Mouse (Mus musculus): ENCODE data around the gene Itgb7. TPM values are rescaled to one million over a fixed set of nuclear protein-coding genes. Genes with fewer than 3 reads are reported as not detected.

The Itgb7 gene
- polyA plus RNA-seq, 1 experiment from 2014 or later: 1.1 TPM

GRCm38 (mm10) chr15:102256431-102257201 lies 24.9 kb upstream of the Itgb7 start:
- H3K4me1 ChIP-seq (replicated peaks; ENCODE audit: control insufficient read depth, insufficient read depth, low read length): peaks cover 16% of the 10 kb centered on the region
- peak overlapping the region; percentile 97 for H3K4me2 ChIP-seq (ENCODE audit: low read depth, low read length, severe bottlenecking)
- no peaks in the 10 kb centered on the region for H3K9me3 ChIP-seq (ENCODE audit: control insufficient read depth, low read length)
- 8% methylated on average over 22 of the region's 22 CpGs for WGBS
- no peak overlapping the region for H3K27ac ChIP-seq (ENCODE audit: low read depth, low read length)
- peaks cover 27% of the 10 kb centered on the region for H3K27me3 ChIP-seq (ENCODE audit: control insufficient read depth, insufficient read depth, low read length)
- ATAC-seq (replicated peaks; ENCODE audit: low FRiP score): no peak
- peak overlapping the region; percentile 48 for H3K4me3 ChIP-seq (ENCODE audit: low read depth, low read length)
- H3K9ac ChIP-seq (ENCODE audit: low read length): peak overlapping the region; percentile 58
- DNase-seq (ENCODE audit: low spot score): no peak
- no peaks in the 10 kb centered on the region for H3K36me3 ChIP-seq (ENCODE audit: control insufficient read depth, insufficient read depth, low read length)

- Histone ChIP-seq H3K27me3 (ENCODE audit: control insufficient read depth, insufficient read depth, low read length) (peaks cover 27% of the 10 kb centered on the region), H3K9ac (ENCODE audit: low read length) (no peak overlapping the region), H3K27ac (ENCODE audit: low read depth, low read length) (no peak overlapping the region), H3K4me3 (ENCODE audit: low read depth, low read length) (no peak overlapping the region), H3K36me3 (ENCODE audit: control insufficient read depth, insufficient read depth, low read length) (no peaks in the 10 kb centered on the region), H3K9me3 (ENCODE audit: control insufficient read depth, low read length) (no peaks in the 10 kb centered on the region), H3K4me2 (ENCODE audit: low read depth, low read length, severe bottlenecking) (peak overlapping the region; percentile 3; the same call in 1 of the 2 replicates), H3K4me1 (replicated peaks; ENCODE audit: control insufficient read depth, insufficient read depth, low read length) (peaks cover 16% of the 10 kb centered on the region)
- no peak for ATAC-seq (replicated peaks; ENCODE audit: low FRiP score)
- WGBS: 48% methylated on average over 14 of the region's 14 CpGs
- no peak for DNase-seq (ENCODE audit: low spot score)
Observed at GRCm38 (mm10) chr15:102255547-102256255, 24.0 kb upstream of the Itgb7 start.

GRCm38 (mm10) chr15:102250521-102250920 lies 18.8 kb upstream of the Itgb7 start:
- 49% methylated on average over 5 of the region's 5 CpGs for WGBS
- ATAC-seq (replicated peaks; ENCODE audit: low FRiP score) (no peak), DNase-seq (ENCODE audit: low spot score) (no peak)
- Histone ChIP-seq H3K4me2 (ENCODE audit: low read depth, low read length, severe bottlenecking) (no peak overlapping the region), H3K4me3 (ENCODE audit: low read depth, low read length) (no peak overlapping the region), H3K9ac (ENCODE audit: low read length) (no peak overlapping the region), H3K27ac (ENCODE audit: low read depth, low read length) (no peak overlapping the region), H3K27me3 (ENCODE audit: control insufficient read depth, insufficient read depth, low read length) (peaks cover 19% of the 10 kb centered on the region), H3K4me1 (replicated peaks; ENCODE audit: control insufficient read depth, insufficient read depth, low read length) (peaks cover 26% of the 10 kb centered on the region), H3K9me3 (ENCODE audit: control insufficient read depth, low read length) (no peaks in the 10 kb centered on the region), H3K36me3 (ENCODE audit: control insufficient read depth, insufficient read depth, low read length) (no peaks in the 10 kb centered on the region)

GRCm38 (mm10) chr15:102249967-102250366 lies 18.2 kb upstream of the Itgb7 start:
- no peaks in the 10 kb centered on the region for H3K9me3 ChIP-seq (ENCODE audit: control insufficient read depth, low read length)
- H3K4me1 ChIP-seq (replicated peaks; ENCODE audit: control insufficient read depth, insufficient read depth, low read length): peaks cover 28% of the 10 kb centered on the region
- no peak overlapping the region for H3K4me3 ChIP-seq (ENCODE audit: low read depth, low read length)
- no peak overlapping the region; the same call in 1 of the 2 replicates for H3K9ac ChIP-seq (ENCODE audit: low read length)
- 47% methylated on average over 9 of the region's 9 CpGs for WGBS
- peaks cover 25% of the 10 kb centered on the region for H3K27me3 ChIP-seq (ENCODE audit: control insufficient read depth, insufficient read depth, low read length)
- ATAC-seq (replicated peaks; ENCODE audit: low FRiP score): no peak
- peak overlapping the region; percentile 31; the same call in 1 of the 2 replicates for H3K27ac ChIP-seq (ENCODE audit: low read depth, low read length)
- no peak for DNase-seq (ENCODE audit: low spot score)
- no peak overlapping the region for H3K4me2 ChIP-seq (ENCODE audit: low read depth, low read length, severe bottlenecking)
- H3K36me3 ChIP-seq (ENCODE audit: control insufficient read depth, insufficient read depth, low read length): no peaks in the 10 kb centered on the region

- Histone ChIP-seq H3K27ac (ENCODE audit: low read depth, low read length) (peak overlapping the region; percentile 41; the same call in 1 of the 2 replicates), H3K36me3 (ENCODE audit: control insufficient read depth, insufficient read depth, low read length) (no peaks in the 10 kb centered on the region), H3K9ac (ENCODE audit: low read length) (peak overlapping the region; percentile 48), H3K27me3 (ENCODE audit: control insufficient read depth, insufficient read depth, low read length) (peaks cover 31% of the 10 kb centered on the region), H3K4me2 (ENCODE audit: low read depth, low read length, severe bottlenecking) (peak overlapping the region; percentile 32; the same call in 1 of the 2 replicates), H3K9me3 (ENCODE audit: control insufficient read depth, low read length) (no peaks in the 10 kb centered on the region), H3K4me3 (ENCODE audit: low read depth, low read length) (0 out of 2 replicates have a peak overlapping the region, but pooled peaks have one; percentile 3), H3K4me1 (replicated peaks; ENCODE audit: control insufficient read depth, insufficient read depth, low read length) (peaks cover 28% of the 10 kb centered on the region)
- DNase-seq (ENCODE audit: low spot score) (no peak), ATAC-seq (replicated peaks; ENCODE audit: low FRiP score) (no peak)
- WGBS: 1% methylated on average over 12 of the region's 13 CpGs
Observed at GRCm38 (mm10) chr15:102249251-102249691, 17.5 kb upstream of the Itgb7 start.

GRCm38 (mm10) chr15:102248812-102249191 lies 17.1 kb upstream of the Itgb7 start:
- ATAC-seq (replicated peaks; ENCODE audit: low FRiP score) (no peak), DNase-seq (ENCODE audit: low spot score) (no peak)
- H3K36me3 ChIP-seq (ENCODE audit: control insufficient read depth, insufficient read depth, low read length): no peaks in the 10 kb centered on the region
- WGBS: 0% methylated on average over 3 of the region's 3 CpGs
- no peak overlapping the region for H3K4me3 ChIP-seq (ENCODE audit: low read depth, low read length)
- H3K9me3 ChIP-seq (ENCODE audit: control insufficient read depth, low read length): no peaks in the 10 kb centered on the region
- peaks cover 36% of the 10 kb centered on the region for H3K27me3 ChIP-seq (ENCODE audit: control insufficient read depth, insufficient read depth, low read length)
- H3K27ac ChIP-seq (ENCODE audit: low read depth, low read length): peak overlapping the region; percentile 21; the same call in 1 of the 2 replicates
- H3K9ac ChIP-seq (ENCODE audit: low read length): no peak overlapping the region
- peaks cover 30% of the 10 kb centered on the region for H3K4me1 ChIP-seq (replicated peaks; ENCODE audit: control insufficient read depth, insufficient read depth, low read length)
- no peak overlapping the region; the same call in 1 of the 2 replicates for H3K4me2 ChIP-seq (ENCODE audit: low read depth, low read length, severe bottlenecking)

GRCm38 (mm10) chr15:102248131-102248811 lies 16.5 kb upstream of the Itgb7 start:
- Histone ChIP-seq H3K4me2 (ENCODE audit: low read depth, low read length, severe bottlenecking) (peak overlapping the region; percentile 78), H3K27me3 (ENCODE audit: control insufficient read depth, insufficient read depth, low read length) (peaks cover 41% of the 10 kb centered on the region), H3K27ac (ENCODE audit: low read depth, low read length) (peak overlapping the region; percentile 33), H3K4me3 (ENCODE audit: low read depth, low read length) (peak overlapping the region; percentile 54), H3K9ac (ENCODE audit: low read length) (peak overlapping the region; percentile 45; the same call in 1 of the 2 replicates), H3K4me1 (replicated peaks; ENCODE audit: control insufficient read depth, insufficient read depth, low read length) (peaks cover 35% of the 10 kb centered on the region), H3K36me3 (ENCODE audit: control insufficient read depth, insufficient read depth, low read length) (no peaks in the 10 kb centered on the region), H3K9me3 (ENCODE audit: control insufficient read depth, low read length) (no peaks in the 10 kb centered on the region)
- ATAC-seq (replicated peaks; ENCODE audit: low FRiP score) (no peak), DNase-seq (ENCODE audit: low spot score) (no peak)
- 3% methylated on average over 8 of the region's 8 CpGs for WGBS
